Mouse (Mus musculus) kidney, embryonic 16.5 days (tissue): ENCODE measurements around the gene Slc6a21. TPM values are rescaled to one million over a fixed set of nuclear protein-coding genes. Genes with fewer than 3 reads are reported as not detected.
A peak's percentile ranks its signal among the peaks of the same experiment; 100 is the strongest.
"Not testable (repeated sequence)": the region's sequence is repeated elsewhere in the genome, so short reads cannot be mapped to it uniquely, and the experiment has no call there.

Source experiments
- ATAC-seq: fragments of 200-750 bp; cut with Nextera tagmentation; 2 replicates; pipeline ENCODE4 v1.8.0; 2017; ENCODE audit warnings: moderate TSS enrichment; ENCODE audit not compliant: low FRiP score, low TSS enrichment
- H3K27ac ChIP-seq: fragments of 300-500 bp; sonication (generic); 2 replicates; pipeline ENCODE4 v1.5.1; 2014; ENCODE audit warnings: low read length
- H3K27me3 ChIP-seq: fragments of 300-500 bp; sonication (generic); 2 replicates; pipeline ENCODE4 v1.6.1; 2014; ENCODE audit warnings: low read length, control low read depth, mixed read lengths; ENCODE audit not compliant: insufficient read depth
- H3K36me3 ChIP-seq: fragments of 300-500 bp; sonication (generic); 2 replicates; pipeline ENCODE4 v1.6.1; 2014; ENCODE audit warnings: low read length, control low read depth, mixed read lengths; ENCODE audit not compliant: insufficient read depth
- H3K4me1 ChIP-seq: fragments of 300-500 bp; sonication (generic); 2 replicates; pipeline ENCODE4 v1.6.1; 2014; ENCODE audit warnings: low read length, control low read depth, mixed read lengths; ENCODE audit not compliant: insufficient read depth
- H3K4me2 ChIP-seq: fragments of 300-500 bp; sonication (generic); replicated peaks from 2 replicates; pipeline ENCODE4 v1.6.1; 2014; ENCODE audit warnings: low read depth, low read length
- H3K4me3 ChIP-seq: fragments of 300-500 bp; sonication (generic); 2 replicates; pipeline ENCODE4 v1.5.1; 2014; ENCODE audit warnings: mild to moderate bottlenecking, low read length
- H3K9ac ChIP-seq: fragments of 300-500 bp; sonication (generic); replicated peaks from 2 replicates; pipeline ENCODE4 v1.6.1; 2014; ENCODE audit warnings: low read length
- H3K9me3 ChIP-seq: fragments of 300-500 bp; sonication (generic); 2 replicates; pipeline ENCODE4 v1.6.1; 2016; ENCODE audit warnings: low read length, control low read depth
- WGBS: fragments of 180-500 bp; shearing (Covaris S2); extraction: QIAGEN DNeasy Blood & Tissue Kit; methylation state at CpG from one replicate; pipeline ENCODE4 v1.1.7; 2014; 5-methylcytosine and 5-hydroxymethylcytosine counted together
- polyA plus RNA-seq: library from polyadenylated mRNA; unstranded; fragments of >200 nt; fragmentation: Nextera tagmentation; extraction: Ambion mirVana; gene quantifications from 2 replicates; pipeline ENCODE4 v1.2.1, GENCODE M21; 2015

The Slc6a21 gene
- polyA plus RNA-seq, 1 experiment from 2014 or later: not detected

DNA sequence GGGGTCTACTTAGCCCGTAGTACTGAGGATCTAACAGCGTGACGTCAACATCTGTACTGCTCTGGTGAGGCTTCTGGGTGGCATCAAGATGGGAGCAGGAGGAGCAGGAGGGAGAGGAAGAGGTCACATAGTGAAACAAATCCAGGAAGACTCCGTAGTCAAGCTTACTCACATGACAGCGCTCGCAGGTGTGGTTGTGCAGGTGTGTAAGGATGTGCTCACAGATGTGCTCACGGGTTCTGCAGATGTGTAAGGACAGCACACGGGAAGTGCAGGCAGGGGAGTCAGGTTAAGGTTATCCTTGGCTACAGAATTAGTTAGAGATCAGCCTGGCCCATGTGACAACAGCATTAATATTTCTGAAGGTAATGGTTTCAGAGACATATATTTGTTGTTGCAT lies 23.5 kb upstream of the Slc6a21 start:
- Histone ChIP-seq H3K27me3 (no peaks in the 10 kb centered on the region), H3K4me1 (no peaks in the 10 kb centered on the region), H3K9ac (no peak overlapping the region), H3K4me2 (no peak overlapping the region), H3K9me3 (no peaks in the 10 kb centered on the region), H3K36me3 (no peaks in the 10 kb centered on the region), H3K4me3 (no peak overlapping the region), H3K27ac (no peak overlapping the region)
- no peak for ATAC-seq
- WGBS: 87% methylated on average over 8 of the region's 8 CpGs

DNA sequence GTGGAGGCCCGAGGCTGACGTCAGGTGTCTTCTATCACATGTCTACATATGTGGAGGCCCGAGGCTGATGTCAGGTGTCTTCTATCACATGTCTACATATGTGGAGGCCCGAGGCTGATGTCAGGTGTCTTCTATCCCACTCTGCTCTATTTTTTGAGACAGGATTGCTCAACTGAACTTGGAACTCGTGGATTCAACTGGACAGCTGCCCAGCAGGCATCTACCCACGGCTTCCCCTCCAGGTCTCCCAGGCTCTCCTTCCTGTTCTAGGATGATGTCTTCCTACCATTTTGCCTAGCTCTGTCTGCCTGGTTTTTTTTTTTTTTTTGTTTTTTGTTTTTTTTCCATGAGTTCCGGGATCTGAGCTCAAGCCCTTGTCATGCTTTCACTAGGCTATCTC lies 21.5 kb upstream of the Slc6a21 start:
- H3K36me3 ChIP-seq, H3K9ac ChIP-seq, H3K9me3 ChIP-seq, H3K27me3 ChIP-seq, H3K27ac ChIP-seq, H3K4me2 ChIP-seq, H3K4me1 ChIP-seq, ATAC-seq, H3K4me3 ChIP-seq: not testable (repeated sequence)
- WGBS: 58% methylated on average over 5 of the region's 7 CpGs

DNA sequence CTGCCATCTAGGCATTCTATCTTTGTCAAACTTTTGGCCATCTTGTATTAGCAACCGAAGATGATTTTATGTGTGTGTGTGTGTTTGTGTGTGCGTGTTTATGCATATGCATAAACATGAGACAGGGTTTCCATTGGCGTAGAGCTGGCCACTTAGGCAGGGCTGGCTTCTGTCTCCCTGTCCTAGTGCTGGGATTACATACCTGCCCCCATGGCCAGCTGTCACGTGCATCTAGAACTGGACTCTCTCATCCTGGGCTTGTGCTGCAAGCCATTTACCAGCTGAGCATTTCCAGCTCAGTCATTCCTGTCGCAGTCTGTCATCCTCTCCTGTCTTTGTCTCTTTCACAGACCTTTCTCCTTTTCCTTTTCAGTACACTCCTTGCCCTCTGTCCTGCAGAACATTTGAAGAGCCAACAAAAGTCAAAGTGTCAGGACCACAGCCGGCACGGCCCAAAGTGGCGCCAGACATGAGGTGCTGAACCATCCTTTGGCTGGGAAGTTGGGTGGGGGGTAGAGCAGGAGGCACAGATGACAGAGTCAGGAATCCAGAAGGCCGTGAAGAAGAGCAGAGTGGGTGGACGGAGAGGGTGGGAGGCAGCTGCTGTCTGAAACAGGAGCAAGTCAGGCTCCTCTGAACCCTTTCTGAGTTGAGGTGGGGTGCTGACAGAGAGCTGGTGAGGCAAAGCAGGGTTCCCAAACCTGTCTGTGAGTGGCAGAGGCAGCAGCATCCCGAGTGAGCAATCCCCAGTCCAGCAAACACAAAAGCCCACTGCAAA lies 20.1 kb upstream of the Slc6a21 start:
- Histone ChIP-seq H3K27me3 (no peaks in the 10 kb centered on the region), H3K36me3 (no peaks in the 10 kb centered on the region), H3K4me2 (no peak overlapping the region), H3K4me1 (no peaks in the 10 kb centered on the region), H3K9me3 (no peaks in the 10 kb centered on the region), H3K27ac (no peak overlapping the region), H3K9ac (no peak overlapping the region), H3K4me3 (no peak overlapping the region)
- 53% methylated on average over 11 of the region's 11 CpGs for WGBS
- ATAC-seq: no peak

DNA sequence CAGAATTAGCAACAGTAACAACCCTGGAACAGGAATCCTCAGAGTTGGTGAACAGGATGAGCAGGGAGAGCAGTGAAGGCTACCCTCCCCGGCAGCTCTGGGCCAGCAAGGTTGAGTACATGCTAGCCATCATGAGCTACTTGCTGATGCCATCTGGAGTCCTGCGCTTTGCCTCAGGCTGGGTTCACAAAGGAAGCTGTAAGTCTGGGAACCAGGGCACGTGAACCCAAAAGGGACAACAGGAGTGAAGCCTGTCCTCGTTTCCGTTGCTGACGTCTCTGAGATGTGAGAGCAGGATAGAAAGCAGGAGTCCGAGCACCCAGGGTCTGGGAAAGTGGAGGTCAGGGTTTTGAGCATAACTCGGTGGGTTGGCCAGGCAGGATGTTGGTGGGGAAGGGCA lies 18.0 kb upstream of the Slc6a21 start:
- Histone ChIP-seq H3K9ac (no peak overlapping the region), H3K4me3 (no peak overlapping the region), H3K4me2 (no peak overlapping the region), H3K4me1 (no peaks in the 10 kb centered on the region), H3K27ac (no peak overlapping the region), H3K27me3 (no peaks in the 10 kb centered on the region), H3K36me3 (no peaks in the 10 kb centered on the region), H3K9me3 (no peaks in the 10 kb centered on the region)
- 82% methylated on average over 8 of the region's 8 CpGs for WGBS
- ATAC-seq: no peak

DNA sequence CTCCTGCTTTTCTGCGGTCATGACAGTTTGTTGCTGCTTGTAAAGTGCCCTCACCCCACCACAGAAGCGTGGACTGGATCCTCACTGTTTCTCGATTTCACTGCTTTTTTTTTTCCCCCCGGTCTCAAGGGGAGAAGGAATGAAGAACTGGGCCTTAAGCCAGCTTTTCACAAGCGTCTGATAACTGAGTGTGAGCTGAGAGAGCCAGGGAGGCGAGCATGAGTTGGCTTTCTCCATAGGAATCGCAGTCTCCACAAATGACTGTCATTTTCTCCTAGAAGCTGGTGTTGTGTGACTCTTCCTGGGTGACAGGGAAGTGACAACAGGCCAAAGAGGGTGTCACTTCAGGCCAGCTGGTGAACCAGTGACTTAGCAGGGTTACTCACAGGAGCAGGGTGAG lies 15.0 kb upstream of the Slc6a21 start:
- Histone ChIP-seq H3K4me3 (no peak overlapping the region), H3K9me3 (no peaks in the 10 kb centered on the region), H3K36me3 (no peaks in the 10 kb centered on the region), H3K27me3 (no peaks in the 10 kb centered on the region), H3K4me1 (no peaks in the 10 kb centered on the region), H3K4me2 (no peak overlapping the region), H3K27ac (no peak overlapping the region), H3K9ac (no peak overlapping the region)
- ATAC-seq: no peak
- 55% methylated on average over 7 of the region's 7 CpGs for WGBS

DNA sequence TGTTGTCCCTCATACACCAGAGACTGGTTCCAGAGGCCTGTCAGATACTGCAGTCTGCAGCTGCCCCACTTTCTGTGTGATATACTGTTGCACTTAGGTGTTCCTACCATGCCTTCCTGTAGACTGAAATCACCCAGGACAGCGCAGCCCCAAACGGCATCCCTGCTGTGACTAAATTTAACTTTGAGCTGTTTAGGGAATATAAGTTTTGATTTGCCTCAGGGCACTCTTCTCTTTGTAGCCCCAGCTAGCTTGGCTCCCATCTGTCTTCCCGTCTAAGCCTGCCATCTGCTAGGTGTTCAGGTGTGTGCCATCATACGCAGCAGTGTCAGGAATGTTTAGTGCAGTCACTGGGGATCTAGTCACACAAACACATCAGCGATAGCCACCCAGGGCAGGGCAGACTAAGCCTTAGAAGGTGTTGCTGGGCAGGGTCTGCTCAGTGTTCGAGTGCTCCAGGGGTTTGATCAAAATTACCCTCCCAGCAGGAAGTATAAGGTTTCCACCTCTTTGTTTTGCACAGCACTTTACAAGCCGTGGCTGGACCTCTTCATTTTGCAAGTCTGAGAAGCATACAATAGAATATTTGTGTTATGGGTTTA lies 14.2 kb upstream of the Slc6a21 start:
- H3K4me3 ChIP-seq: no peak overlapping the region
- H3K27ac ChIP-seq: no peak overlapping the region
- H3K4me2 ChIP-seq: no peak overlapping the region
- no peaks in the 10 kb centered on the region for H3K9me3 ChIP-seq
- H3K27me3 ChIP-seq: no peaks in the 10 kb centered on the region
- no peaks in the 10 kb centered on the region for H3K4me1 ChIP-seq
- H3K9ac ChIP-seq: no peak overlapping the region
- ATAC-seq: no peak
- 57% methylated on average over 7 of the region's 7 CpGs for WGBS
- H3K36me3 ChIP-seq: no peaks in the 10 kb centered on the region

DNA sequence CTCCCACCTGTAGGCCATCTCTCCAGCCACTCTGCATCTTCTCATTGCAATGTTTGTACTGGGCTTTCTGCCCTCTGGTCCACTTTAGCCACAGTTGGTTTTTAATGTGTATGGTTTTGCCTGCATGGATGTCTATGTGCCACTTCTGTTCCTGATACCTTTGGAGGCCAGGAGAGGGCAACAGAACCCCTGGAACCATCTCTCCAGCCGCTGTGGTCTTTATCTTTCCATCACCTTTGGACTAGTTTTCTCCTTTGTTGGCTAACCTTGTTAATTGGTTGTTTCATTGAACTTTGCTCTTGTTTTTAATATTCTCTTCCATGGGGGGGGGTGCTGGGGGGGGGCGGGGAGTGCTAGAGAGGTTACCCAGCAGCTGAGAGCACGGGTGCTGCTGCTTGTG lies 13.0 kb upstream of the Slc6a21 start:
- no peak for ATAC-seq
- Histone ChIP-seq H3K27ac (no peak overlapping the region), H3K4me1 (no peaks in the 10 kb centered on the region), H3K27me3 (no peaks in the 10 kb centered on the region), H3K4me2 (no peak overlapping the region), H3K36me3 (no peaks in the 10 kb centered on the region), H3K9me3 (no peaks in the 10 kb centered on the region), H3K9ac (no peak overlapping the region), H3K4me3 (no peak overlapping the region)
- 66% methylated on average over 3 of the region's 3 CpGs for WGBS

DNA sequence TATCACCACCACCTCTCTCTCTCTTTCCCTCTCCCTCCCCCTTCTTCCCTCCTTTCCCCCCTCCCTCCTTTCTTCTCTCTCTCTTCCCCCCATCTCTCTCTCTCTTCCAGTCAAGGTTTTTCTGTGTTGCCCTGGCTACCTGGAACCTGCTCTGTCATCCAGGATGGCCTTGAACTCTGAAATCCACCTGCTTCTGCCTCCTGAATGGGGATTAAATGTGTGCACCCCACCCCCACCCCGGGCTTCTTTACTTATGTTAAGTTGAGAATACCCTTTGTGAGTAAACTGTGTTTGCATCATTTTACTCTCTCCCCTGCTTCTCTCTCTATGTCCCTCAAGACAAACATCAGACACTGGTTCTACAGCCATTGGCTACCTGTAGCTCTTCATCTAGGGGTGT lies 11.8 kb upstream of the Slc6a21 start:
- Histone ChIP-seq H3K27me3 (no peaks in the 10 kb centered on the region), H3K27ac (no peak overlapping the region), H3K9me3 (no peaks in the 10 kb centered on the region), H3K4me3 (no peak overlapping the region), H3K36me3 (no peaks in the 10 kb centered on the region), H3K9ac (no peak overlapping the region), H3K4me1 (no peaks in the 10 kb centered on the region), H3K4me2 (no peak overlapping the region)
- 56% methylated on average over 1 of the region's 1 CpGs for WGBS
- ATAC-seq: no peak

DNA sequence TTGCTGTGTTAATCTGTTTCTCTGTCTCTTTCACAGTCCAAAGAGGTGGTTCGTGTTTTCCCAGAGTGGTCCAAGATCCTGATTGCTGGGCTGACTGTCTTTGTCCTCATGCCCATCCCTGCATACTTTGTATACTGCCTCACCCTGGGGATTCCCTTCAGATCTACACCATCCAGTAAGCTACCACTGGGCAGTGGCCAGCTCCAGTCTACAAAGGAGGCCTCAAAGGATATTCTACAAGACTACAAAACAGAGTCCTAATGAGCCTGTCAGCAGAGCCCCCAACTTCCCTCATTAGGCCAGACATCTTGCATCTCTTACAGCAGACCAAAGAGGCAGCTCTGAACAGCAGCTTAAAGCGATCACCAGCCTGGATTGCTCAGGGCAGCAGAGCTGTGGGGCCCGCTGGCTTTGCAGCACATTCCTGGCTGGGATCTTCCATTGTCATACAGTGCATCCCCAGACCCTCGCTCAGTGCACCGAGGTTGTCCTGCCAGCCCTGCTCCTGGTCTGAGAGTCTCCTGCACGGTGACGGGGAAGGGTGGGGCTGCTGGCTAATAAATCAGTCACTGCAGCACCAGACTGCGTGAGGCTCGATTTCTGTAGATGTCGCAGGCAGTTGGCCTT lies 4.4 kb upstream of the Slc6a21 start:
- Histone ChIP-seq H3K9me3 (no peaks in the 10 kb centered on the region), H3K4me3 (no peak overlapping the region), H3K36me3 (no peaks in the 10 kb centered on the region), H3K27me3 (no peaks in the 10 kb centered on the region), H3K27ac (no peak overlapping the region), H3K9ac (no peak overlapping the region), H3K4me2 (no peak overlapping the region), H3K4me1 (no peaks in the 10 kb centered on the region; the same call in 1 of the 2 replicates)
- 0 out of 2 replicates have a peak, but pooled peaks have one; percentile 21 for ATAC-seq
- 39% methylated on average over 10 of the region's 10 CpGs for WGBS

DNA sequence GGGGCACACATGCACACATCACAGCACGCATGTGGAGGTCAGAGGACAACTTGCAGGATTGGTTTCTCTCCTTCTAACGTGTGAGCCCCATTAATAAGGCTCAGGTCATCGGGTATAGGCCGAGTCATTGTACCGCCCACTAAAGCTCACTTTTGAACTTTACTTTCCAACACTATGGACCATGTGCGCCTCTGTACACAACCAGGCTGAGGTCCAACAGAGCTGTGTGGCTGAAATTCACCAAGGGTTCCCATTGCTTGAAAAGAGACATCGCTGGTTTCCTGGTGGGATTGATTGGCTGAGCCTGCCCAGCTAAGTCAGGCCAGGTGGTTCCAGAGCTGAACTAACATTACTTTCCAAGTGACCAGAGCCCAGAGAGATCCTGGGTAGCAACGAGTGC lies 3.6 kb upstream of the Slc6a21 start:
- Histone ChIP-seq H3K4me2 (no peak overlapping the region), H3K27ac (no peak overlapping the region), H3K9me3 (no peaks in the 10 kb centered on the region), H3K4me1 (no peaks in the 10 kb centered on the region; the same call in 1 of the 2 replicates), H3K27me3 (no peaks in the 10 kb centered on the region), H3K36me3 (no peaks in the 10 kb centered on the region), H3K4me3 (no peak overlapping the region), H3K9ac (0 out of 2 replicates have a peak overlapping the region, but pooled peaks have one; percentile 8)
- WGBS: 84% methylated on average over 8 of the region's 8 CpGs
- ATAC-seq: no peak
